Mouse (Mus musculus): ENCODE data around the gene 9830107B12Rik.
"Not testable (repeated sequence)": the region's sequence is repeated elsewhere in the genome, so short reads cannot be mapped to it uniquely, and the experiment has no call there.

The 9830107B12Rik gene

GRCm38 (mm10) chr17:48146120-48146519, at the start of gene 9830107B12Rik:
TSS of gene 9830107B12Rik (minus strand) at chr17:48146268.
- DNase-seq (ENCODE audit: low spot score), result no peak

DNA sequence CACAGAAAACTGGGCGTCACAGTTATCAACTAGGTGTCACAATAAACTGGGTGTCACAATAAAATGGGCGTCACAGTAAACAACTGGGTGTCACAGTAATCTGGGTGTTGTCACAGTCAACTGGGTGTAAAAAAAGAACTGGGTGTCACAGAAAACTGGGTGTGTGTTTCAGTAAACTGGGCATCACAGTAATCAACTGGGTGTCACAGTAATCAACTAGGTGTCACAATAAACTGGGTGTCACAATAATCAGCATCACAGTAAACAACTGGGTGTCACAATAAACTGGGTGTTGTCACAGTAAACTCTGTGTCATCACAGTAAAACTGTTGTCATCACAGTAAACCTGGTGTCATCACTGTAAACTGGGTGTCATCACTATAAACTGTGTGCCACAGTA, 46.3 kb upstream of the 9830107B12Rik start:
- no peak for DNase-seq (ENCODE audit: low spot score)

GRCm38 (mm10) chr17:48185252-48185651, 39.2 kb upstream of the 9830107B12Rik start:
- DNase-seq (ENCODE audit: low spot score), result no peak

- not testable (repeated sequence) for DNase-seq (ENCODE audit: low spot score)
Measured at GRCm38 (mm10) chr17:48167103-48167502, 21.0 kb upstream of the 9830107B12Rik start, which contains the start of gene A530064D06Rik. TSS of gene A530064D06Rik (minus strand) at chr17:48167275.

GRCm38 (mm10) chr17:48157382-48158076, 11.5 kb upstream of the 9830107B12Rik start:
- no peak for DNase-seq (ENCODE audit: low spot score)

DNA sequence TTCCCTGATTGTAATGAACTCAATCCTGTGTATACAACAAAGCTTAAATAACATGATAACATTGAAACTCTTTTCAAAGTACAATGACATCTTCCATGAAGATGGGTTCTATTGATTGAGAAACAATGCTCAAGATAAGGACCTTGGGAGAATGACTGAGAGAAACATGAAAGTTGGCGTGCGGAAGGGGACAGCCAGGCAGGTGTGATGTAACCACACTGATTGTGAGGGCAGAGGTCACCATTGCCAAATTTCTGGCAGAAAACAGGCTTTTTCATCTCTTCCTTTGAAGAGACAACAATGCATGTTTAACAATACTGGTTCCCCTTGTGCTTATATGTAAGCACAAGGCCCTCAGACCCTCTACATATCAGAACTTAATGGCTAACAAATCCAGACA, 13.3 kb downstream of the 9830107B12Rik start:
- DNase-seq (ENCODE audit: low spot score), result no peak

GRCm38 (mm10) chr17:48120456-48120855, 25.6 kb downstream of the 9830107B12Rik start:
- DNase-seq (ENCODE audit: low spot score), result no peak

DNA sequence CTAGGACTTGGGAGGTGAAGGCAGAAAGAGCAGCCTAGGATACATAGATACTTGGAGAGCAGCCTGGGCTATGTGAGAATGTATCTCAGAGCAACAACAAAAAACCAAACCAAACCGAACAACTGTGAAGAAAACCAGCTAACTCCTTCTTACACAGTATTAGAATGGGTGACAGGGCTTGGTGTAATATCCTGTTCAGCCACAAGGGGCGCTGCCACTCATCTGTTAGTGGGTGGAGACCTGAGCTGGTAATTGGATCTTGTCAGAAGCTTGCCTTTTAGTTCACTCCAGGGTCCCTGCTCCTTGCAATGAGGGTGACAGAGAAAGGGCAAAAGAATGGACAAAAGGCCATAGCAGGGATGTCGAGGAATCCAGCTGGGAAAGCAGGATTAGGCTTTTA, 26.4 kb downstream of the 9830107B12Rik start:
- peak; percentile 65 for DNase-seq (ENCODE audit: low spot score)

- DNase-seq (ENCODE audit: low spot score), result no peak
Measured at GRCm38 (mm10) chr17:48118570-48118969, 27.5 kb downstream of the 9830107B12Rik start.

DNA sequence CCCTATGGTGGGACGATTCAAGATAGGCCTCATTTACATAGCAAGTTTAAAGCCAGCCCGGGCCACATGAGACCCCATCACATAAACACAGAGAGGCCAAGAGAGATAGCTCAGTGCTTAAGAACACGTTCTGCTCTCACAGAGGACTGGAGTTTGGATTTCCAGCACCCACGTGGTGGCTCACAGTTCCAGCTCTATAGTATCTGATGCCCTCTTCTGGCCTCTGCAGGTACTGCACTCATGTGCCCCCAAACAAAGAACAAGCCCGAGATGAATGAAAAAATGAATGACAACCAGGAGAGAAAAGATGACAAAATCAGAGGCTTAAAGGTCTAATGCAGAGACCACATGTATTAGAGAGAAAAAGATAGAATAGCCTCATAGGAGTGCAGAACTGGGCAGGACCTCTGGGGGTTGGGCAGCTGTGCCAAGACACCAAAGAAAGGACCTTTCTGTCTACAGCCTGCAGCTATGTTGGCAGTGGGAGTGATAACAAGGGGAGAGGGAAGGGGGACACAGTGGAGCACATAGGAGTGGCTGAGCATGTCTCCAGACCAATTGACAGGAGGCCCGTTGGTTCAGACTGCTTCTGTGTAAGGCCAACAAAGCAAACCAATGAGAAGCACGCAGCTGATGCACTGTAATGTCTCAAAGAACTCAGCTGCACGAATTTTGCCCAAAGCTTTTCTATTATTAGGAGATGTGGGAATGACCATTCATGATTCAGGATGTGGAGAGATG, 35.4 kb downstream of the 9830107B12Rik start:
- DNase-seq (ENCODE audit: low spot score), result no peak

GRCm38 (mm10) chr17:48108520-48108919, 37.5 kb downstream of the 9830107B12Rik start:
- DNase-seq (ENCODE audit: low spot score), result no peak

- DNase-seq (ENCODE audit: low spot score), result no peak
Measured at GRCm38 (mm10) chr17:48107862-48108261, 38.2 kb downstream of the 9830107B12Rik start.

- no peak for DNase-seq (ENCODE audit: low spot score)
Measured at GRCm38 (mm10) chr17:48107333-48107732, 38.7 kb downstream of the 9830107B12Rik start.

DNA sequence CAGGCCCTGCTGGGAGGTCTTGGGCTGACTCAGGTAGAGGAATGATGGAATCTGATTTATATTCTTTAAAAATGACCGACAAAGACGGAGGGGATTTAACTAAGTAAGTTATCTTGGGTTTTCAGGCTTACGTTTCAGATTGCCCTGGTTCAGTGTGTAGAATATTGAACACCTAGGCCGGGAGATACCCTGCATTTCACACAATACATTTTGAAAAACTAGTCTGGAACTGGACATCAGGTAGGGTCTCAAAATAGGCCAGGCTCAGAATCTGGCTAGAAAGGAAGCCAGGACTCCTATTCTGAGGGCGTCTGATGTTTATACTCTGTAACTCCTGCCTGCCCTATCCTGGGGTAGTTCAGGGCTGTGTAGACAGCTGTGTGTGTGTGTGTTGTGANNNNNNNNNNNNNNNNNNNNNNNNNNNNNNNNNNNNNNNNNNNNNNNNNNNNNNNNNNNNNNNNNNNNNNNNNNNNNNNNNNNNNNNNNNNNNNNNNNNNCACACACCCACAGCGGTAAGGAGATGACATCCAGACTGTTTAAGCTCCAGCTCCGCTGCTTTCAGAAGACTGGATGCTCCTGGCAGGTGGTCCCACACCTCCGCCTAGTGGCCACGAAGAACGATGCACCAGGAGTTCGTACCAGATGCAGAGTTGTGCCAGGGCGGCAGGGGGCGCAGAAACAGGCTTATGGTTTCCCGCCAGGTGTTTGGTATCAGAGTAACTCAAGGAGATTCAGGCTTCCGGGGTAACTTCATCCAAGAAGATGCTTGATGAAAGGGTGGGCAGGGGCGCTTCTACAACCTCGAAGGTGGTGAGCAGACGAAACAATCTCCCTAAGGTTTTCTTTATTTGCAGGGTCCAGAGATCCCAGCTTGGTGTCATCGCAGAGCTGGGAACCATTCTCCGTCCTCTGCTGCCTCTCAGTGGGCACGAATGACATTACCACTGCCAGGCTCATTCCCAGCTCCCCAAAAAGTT, 45.3 kb downstream of the 9830107B12Rik start:
- DNase-seq (ENCODE audit: low spot score), result peak; percentile 80

GRCm38 (mm10) chr17:48099312-48099711, 46.8 kb downstream of the 9830107B12Rik start:
- no peak for DNase-seq (ENCODE audit: low spot score)

DNA sequence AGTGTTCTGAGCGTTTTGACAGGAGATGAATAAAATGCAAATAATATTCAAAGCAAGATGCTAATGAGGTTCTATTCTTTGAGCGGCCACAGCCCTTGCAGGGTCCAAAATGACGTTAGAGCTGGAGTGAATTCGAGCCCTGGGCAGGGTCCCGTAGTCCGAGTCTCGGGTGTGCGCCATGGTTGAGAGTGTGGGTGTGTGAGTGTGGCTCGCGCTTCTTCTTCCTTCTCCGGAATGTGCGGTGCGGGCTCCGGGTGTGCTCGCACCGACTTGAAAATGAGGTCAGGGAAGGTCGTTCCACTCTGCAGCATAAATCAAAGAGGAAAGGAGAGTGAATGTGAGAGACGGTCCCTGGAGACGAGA, 47.6 kb downstream of the 9830107B12Rik start:
- no peak for DNase-seq (ENCODE audit: low spot score)

DNA sequence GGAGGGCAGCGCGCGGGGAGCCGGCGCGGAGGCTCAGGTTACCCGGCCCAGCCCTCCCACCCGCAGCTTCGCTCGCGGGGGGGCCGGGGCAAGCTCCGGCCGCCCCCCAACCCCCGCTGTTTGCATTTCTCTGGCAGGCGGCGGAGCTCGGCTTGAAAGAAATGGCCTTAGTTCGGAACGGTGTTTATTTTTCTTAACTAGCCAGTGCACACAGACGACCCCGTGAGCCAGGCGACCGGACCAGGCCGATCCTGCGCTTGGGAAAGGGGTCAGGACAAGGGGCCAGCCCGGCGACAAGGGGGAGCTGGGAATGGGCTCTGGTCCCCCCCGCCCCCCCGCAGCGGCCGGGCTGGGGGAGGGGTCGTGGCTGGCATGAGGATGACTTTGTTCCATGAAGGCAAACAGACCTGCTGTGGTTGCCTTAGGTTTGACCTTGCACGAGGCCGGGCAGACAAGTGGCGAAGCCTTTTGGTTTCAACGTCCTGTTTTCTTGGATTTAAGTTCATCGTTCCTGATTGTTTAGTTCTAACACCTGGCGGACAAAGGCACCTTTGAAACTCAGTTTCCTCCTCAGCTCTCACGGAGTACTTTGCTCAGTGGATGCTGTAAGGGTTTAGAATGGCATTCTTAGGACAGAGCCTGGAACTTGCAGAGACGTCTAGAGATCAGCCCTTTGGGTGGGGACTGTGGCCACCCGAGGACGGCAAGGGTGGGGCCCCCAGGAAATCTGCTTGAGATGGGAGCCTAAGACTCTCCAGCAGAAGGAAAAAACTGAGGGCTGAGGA, 48.1 kb downstream of the 9830107B12Rik start:
- DNase-seq (ENCODE audit: low spot score), result no peak

GRCm38 (mm10) chr17:48097011-48097742, 48.9 kb downstream of the 9830107B12Rik start:
- no peak for DNase-seq (ENCODE audit: low spot score)

DNA sequence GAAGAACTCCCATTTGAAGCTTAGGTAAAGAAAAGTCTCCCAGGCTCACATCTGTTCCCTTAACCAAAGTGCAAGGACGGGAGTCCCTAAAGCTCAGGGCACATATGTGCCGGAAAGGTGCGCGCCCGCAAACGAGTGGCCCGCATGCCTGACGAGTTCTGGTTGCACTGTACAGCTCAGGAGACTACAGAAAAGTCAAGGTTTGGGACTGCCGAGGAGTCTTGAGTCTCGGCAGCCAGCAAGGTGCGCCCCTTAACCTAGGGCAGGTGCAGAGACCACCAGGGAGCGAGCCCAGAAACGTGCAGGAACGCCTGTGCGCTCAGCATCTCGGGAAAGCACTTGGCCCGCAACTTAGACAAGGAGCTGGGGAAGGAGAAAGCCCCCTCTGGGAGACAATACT, 49.7 kb downstream of the 9830107B12Rik start:
- DNase-seq (ENCODE audit: low spot score), result no peak

GRCm38 (mm10) chr17:48095718-48096121, 50.3 kb downstream of the 9830107B12Rik start:
- no peak for DNase-seq (ENCODE audit: low spot score)

Measured in adipocyte (in vitro differentiated cells).